Comparison of ENCODE assay signal across 20 mouse cellular contexts in genomic region chr4:141571934-141572333, GRCm38 (mm10). TPM values are rescaled to one million over a fixed set of nuclear protein-coding genes. Genes with fewer than 3 reads are reported as not detected.
DNase-seq lines count a peak whose midpoint lies in the region; ATAC-seq lines count a peak whose summit lies in the region.
"Had no signal": no experiment of that assay in that cellular context is flagged by ENCODE, and none has a peak within 500 bp of the region (broad histone marks: within the 10 kb centered on the region; RNA-seq: fewer than 3 reads in every experiment).

No protein-coding gene starts in this region.

- H3K4me2 ChIP-seq in midbrain, embryonic 13.5 days (replicated peaks) = no peak overlapping the region
- no peak overlapping the region for H3K4me2 ChIP-seq in midbrain, embryonic 16.5 days (ENCODE audit: low read length)
- H3K4me2 ChIP-seq: heart, embryonic 13.5 days; hindbrain, embryonic 13.5 days; limb, embryonic 13.5 days; lung, embryonic 14.5 days; midbrain, embryonic 11.5 days had no signal

- DNase-seq in heart, adult 11 months = peak; percentile 94
- DNase-seq in heart, postnatal 4 days = no peak
- peak; percentile 49 for DNase-seq in lung, postnatal 10 days
- DNase-seq in left cerebral cortex, postnatal 36 days (ENCODE audit: low spot score in 2 of 2) = no peak
- no peak for DNase-seq in ovary, postnatal 14 days (ENCODE audit: low spot score)
- no peak for DNase-seq in hindbrain, embryonic 10.5 days (ENCODE audit: low spot score)
- DNase-seq: cerebellum, adult 9-10 months; forebrain, postnatal 0 days; gastrocnemius, postnatal 25 days; lung, embryonic 14.5 days; right cerebral cortex, postnatal 4 days; thymus, postnatal 14 days had no signal

- no peak for ATAC-seq in midbrain, embryonic 13.5 days
- ATAC-seq in midbrain, embryonic 16.5 days = no peak
- ATAC-seq: forebrain, postnatal 0 days had no signal

- no peak overlapping the region for H3K27ac ChIP-seq in midbrain, embryonic 13.5 days
- H3K27ac ChIP-seq in midbrain, embryonic 16.5 days (ENCODE audit: low read length) = no peak overlapping the region
- no peak overlapping the region for H3K27ac ChIP-seq in hindbrain, embryonic 10.5 days
- H3K27ac ChIP-seq: heart, embryonic 13.5 days; hindbrain, embryonic 13.5 days; limb, embryonic 13.5 days had no signal

- no peaks in the 10 kb centered on the region for H3K4me1 ChIP-seq in midbrain, embryonic 13.5 days (replicated peaks)
- H3K4me1 ChIP-seq in midbrain, embryonic 16.5 days (ENCODE audit: control insufficient read depth, insufficient read depth, low read length) = no peaks in the 10 kb centered on the region
- no peaks in the 10 kb centered on the region for H3K4me1 ChIP-seq in hindbrain, embryonic 10.5 days (replicated peaks)
- H3K4me1 ChIP-seq: hindbrain, embryonic 13.5 days had no signal

- 82% methylated on average over 10 of the region's 10 CpGs for WGBS in midbrain, embryonic 13.5 days
- 81% methylated on average over 10 of the region's 10 CpGs for WGBS in midbrain, embryonic 16.5 days
- WGBS in hindbrain, embryonic 10.5 days = 78% methylated on average over 10 of the region's 10 CpGs

- no peaks in the 10 kb centered on the region for H3K27me3 ChIP-seq in midbrain, embryonic 13.5 days
- H3K27me3 ChIP-seq in midbrain, embryonic 16.5 days (ENCODE audit: control insufficient read depth, insufficient read depth, low read depth, low read length) = no peaks in the 10 kb centered on the region
- H3K27me3 ChIP-seq in hindbrain, embryonic 10.5 days (ENCODE audit: insufficient read depth, poor library complexity, severe bottlenecking) = no peaks in the 10 kb centered on the region
- H3K27me3 ChIP-seq: heart, embryonic 13.5 days; hindbrain, embryonic 13.5 days; limb, embryonic 13.5 days had no signal

- H3K4me3 ChIP-seq in midbrain, embryonic 13.5 days (replicated peaks) = no peak overlapping the region
- no peak overlapping the region for H3K4me3 ChIP-seq in midbrain, embryonic 16.5 days (ENCODE audit: low read depth, low read length)
- no peak overlapping the region for H3K4me3 ChIP-seq in hindbrain, embryonic 10.5 days
- H3K4me3 ChIP-seq: heart, embryonic 13.5 days; hindbrain, embryonic 13.5 days; limb, embryonic 13.5 days had no signal

- 0 out of 2 replicates have a peak, but pooled peaks cover 2% of the 10 kb centered on the region for H3K36me3 ChIP-seq in midbrain, embryonic 13.5 days
- peaks cover 2% of the 10 kb centered on the region; the same call in 1 of the 2 replicates for H3K36me3 ChIP-seq in midbrain, embryonic 16.5 days (ENCODE audit: control insufficient read depth, insufficient read depth, low read length)
- H3K36me3 ChIP-seq in hindbrain, embryonic 10.5 days = peaks cover 2% of the 10 kb centered on the region; the same call in 1 of the 2 replicates

- no peaks in the 10 kb centered on the region for H3K9me3 ChIP-seq in midbrain, embryonic 13.5 days
- H3K9me3 ChIP-seq in midbrain, embryonic 16.5 days (replicated peaks; ENCODE audit: control insufficient read depth, low read length, poor library complexity, severe bottlenecking) = no peaks in the 10 kb centered on the region
- no peaks in the 10 kb centered on the region for H3K9me3 ChIP-seq in hindbrain, embryonic 10.5 days
- H3K9me3 ChIP-seq: heart, embryonic 13.5 days; hindbrain, embryonic 13.5 days; limb, embryonic 13.5 days had no signal

- intact Hi-C loops in left cerebral cortex, postnatal 36 days (cut with DNase I) = no loop called here

- 0 out of 2 replicates have a peak overlapping the region, but pooled peaks have one; percentile 7 for H3K9ac ChIP-seq in midbrain, embryonic 13.5 days (replicated peaks)
- H3K9ac ChIP-seq in midbrain, embryonic 16.5 days (ENCODE audit: low read depth, low read length) = no peak overlapping the region
- H3K9ac ChIP-seq: forebrain, postnatal 0 days; heart, embryonic 13.5 days; limb, embryonic 13.5 days; lung, embryonic 14.5 days had no signal

RNA-seq across cellular contexts. Expression of gene Spen, which starts 33.5 kb away (rescaled TPM):
- total RNA-seq in heart, postnatal 4 days (2021) = 10 to 100 TPM; 33.7 to 34.9 TPM
- polyA plus RNA-seq in midbrain, embryonic 13.5 days (2015; fragmentation: Nextera tagmentation; extraction: Ambion mirVana) = 18.3 and 20.5 TPM in 2 replicates
- polyA plus RNA-seq in midbrain, embryonic 16.5 days (2015; fragmentation: Nextera tagmentation; extraction: Ambion mirVana) = 13.6 and 19.2 TPM in 2 replicates
- 10 to 100 TPM; 50.8 to 72.8 TPM for total RNA-seq in left cerebral cortex, postnatal 36 days (2021)
- 12.8 and 14.2 TPM in 2 replicates for polyA plus RNA-seq in hindbrain, embryonic 10.5 days (2016; fragmentation: Nextera tagmentation; extraction: Ambion mirVana)

RNA-seq across cellular contexts. Expression of gene Fblim1, which starts 34.0 kb away (rescaled TPM):
- total RNA-seq in heart, postnatal 4 days (2021) = 100 to 1,000 TPM; 122 to 145 TPM
- polyA plus RNA-seq in midbrain, embryonic 13.5 days (2015; fragmentation: Nextera tagmentation; extraction: Ambion mirVana) = 24.0 and 24.7 TPM in 2 replicates
- polyA plus RNA-seq in midbrain, embryonic 16.5 days (2015; fragmentation: Nextera tagmentation; extraction: Ambion mirVana) = 35.6 and 37.8 TPM in 2 replicates
- 1 to 10 TPM in 1 of 2 experiments, under 1 TPM in 1; 0.68 to 1.2 TPM for total RNA-seq in left cerebral cortex, postnatal 36 days (2021)
- polyA plus RNA-seq in hindbrain, embryonic 10.5 days (2016; fragmentation: Nextera tagmentation; extraction: Ambion mirVana) = 33.7 and 34.4 TPM in 2 replicates
- total RNA-seq: MEL had no signal

RNA-seq across cellular contexts. Expression of gene Tmem82, which starts 46.5 kb away (rescaled TPM):
- total RNA-seq in heart, postnatal 4 days (2021) = 1 to 10 TPM; 3.1 to 3.2 TPM
- polyA plus RNA-seq in midbrain, embryonic 13.5 days (2015; fragmentation: Nextera tagmentation; extraction: Ambion mirVana) = 0.10 and 0.27 TPM in 2 replicates
- polyA plus RNA-seq in midbrain, embryonic 16.5 days (2015; fragmentation: Nextera tagmentation; extraction: Ambion mirVana) = 0.14 and 0.43 TPM in 2 replicates
- 1 to 10 TPM in 1 of 2 experiments, under 1 TPM in 1; 0.35 to 1.3 TPM for total RNA-seq in left cerebral cortex, postnatal 36 days (2021)
- 1.2 and 1.5 TPM in 2 replicates for polyA plus RNA-seq in hindbrain, embryonic 10.5 days (2016; fragmentation: Nextera tagmentation; extraction: Ambion mirVana)
- total RNA-seq: MEL had no signal

RNA-seq across cellular contexts. Expression of gene Slc25a34, which starts 51.7 kb away (rescaled TPM):
- total RNA-seq in heart, postnatal 4 days (2021) = 10 to 100 TPM; 32.5 to 33.6 TPM
- 0.17 and 0.19 TPM in 2 replicates for polyA plus RNA-seq in midbrain, embryonic 13.5 days (2015; fragmentation: Nextera tagmentation; extraction: Ambion mirVana)
- 0.27 and 0.45 TPM in 2 replicates for polyA plus RNA-seq in midbrain, embryonic 16.5 days (2015; fragmentation: Nextera tagmentation; extraction: Ambion mirVana)
- 1 to 10 TPM; 3.0 to 4.3 TPM for total RNA-seq in left cerebral cortex, postnatal 36 days (2021)
- 0.10 TPM in 1 of 2 replicates, not detected in the other for polyA plus RNA-seq in hindbrain, embryonic 10.5 days (2016; fragmentation: Nextera tagmentation; extraction: Ambion mirVana)
- total RNA-seq: MEL had no signal
- polyA plus RNA-seq: limb, embryonic 13.5 days; lung, embryonic 14.5 days; midbrain, embryonic 11.5 days; stomach, embryonic 14.5 days had no signal

Comparison
In these comparisons a context has a peak if more than half of its experiments do, and no peak if none do; other contexts are left out.
1. DNase-seq: peak in heart, adult 11 months (single experiment) and lung, postnatal 10 days (single experiment); none in heart, postnatal 4 days (single experiment), left cerebral cortex, postnatal 36 days (0 of 2), ovary, postnatal 14 days (single experiment) and hindbrain, embryonic 10.5 days (single experiment).